Mouse (Mus musculus) limb, embryonic 14.5 days (tissue): Measurements from ENCODE around the gene Kat2b. TPM values are rescaled to one million over a fixed set of nuclear protein-coding genes. Genes with fewer than 3 reads are reported as not detected.
"Not testable (repeated sequence)": the region's sequence is repeated elsewhere in the genome, so short reads cannot be mapped to it uniquely, and the experiment has no call there.

Source experiments
- ATAC-seq: fragments of 200-750 bp; cut with Nextera tagmentation; 2 replicates; pipeline ENCODE4 v1.8.0; 2017; ENCODE audit warnings: low read depth, moderate number of reproducible peaks, moderate TSS enrichment; ENCODE audit not compliant: low FRiP score
- DNase-seq: peaks from one replicate; pipeline ENCODE4 v3.0.0-alpha.2; 2015; ENCODE audit warnings: low spot score
- H3K27ac ChIP-seq: fragments of 300-500 bp; sonication (generic); replicated peaks from 2 replicates; pipeline ENCODE4 v1.5.1; 2014; ENCODE audit warnings: low read depth, mild to moderate bottlenecking, low read length, moderate library complexity, mixed read lengths
- H3K27me3 ChIP-seq: fragments of 300-500 bp; sonication (generic); 2 replicates; pipeline ENCODE4 v1.6.1; 2014; ENCODE audit warnings: low read length, mixed read lengths; ENCODE audit not compliant: control insufficient read depth, insufficient read depth
- H3K36me3 ChIP-seq: fragments of 300-500 bp; sonication (generic); 2 replicates; pipeline ENCODE4 v1.6.1; 2014; ENCODE audit warnings: mild to moderate bottlenecking, low read length, moderate library complexity, mixed read lengths; ENCODE audit not compliant: control insufficient read depth, insufficient read depth
- H3K4me1 ChIP-seq: fragments of 300-500 bp; sonication (generic); 2 replicates; pipeline ENCODE4 v1.6.1; 2014; ENCODE audit warnings: antibody characterized with exemption, low read length, mixed read lengths; ENCODE audit not compliant: control insufficient read depth, insufficient read depth
- H3K4me2 ChIP-seq: fragments of 300-500 bp; sonication (generic); replicated peaks from 2 replicates; pipeline ENCODE4 v1.6.1; 2014; ENCODE audit warnings: low read depth, mild to moderate bottlenecking, low read length, moderate library complexity; ENCODE audit not compliant: severe bottlenecking
- H3K4me3 ChIP-seq: fragments of 300-500 bp; sonication (generic); replicated peaks from 2 replicates; pipeline ENCODE4 v1.5.1; 2014; ENCODE audit warnings: low read length
- H3K9ac ChIP-seq: fragments of 300-500 bp; sonication (generic); 2 replicates; pipeline ENCODE4 v1.6.1; 2014; ENCODE audit warnings: mild to moderate bottlenecking, low read depth, low read length, moderate library complexity; ENCODE audit not compliant: severe bottlenecking
- H3K9me3 ChIP-seq: fragments of 300-500 bp; sonication (generic); 2 replicates; pipeline ENCODE4 v1.6.1; 2016; ENCODE audit warnings: low read length; ENCODE audit not compliant: control insufficient read depth
- POLR2A ChIP-seq: fragments of 200-500 bp; IDR thresholded peaks from 2 replicates; pipeline ENCODE4 v1.8.0; 2012; ENCODE audit warnings: inconsistent platforms, mild to moderate bottlenecking, moderate library complexity, borderline replicate concordance; ENCODE audit not compliant: insufficient read depth, insufficient read length; ENCODE audit errors: extremely low read depth
- WGBS: fragments of 180-500 bp; shearing (Covaris S2); extraction: QIAGEN DNeasy Blood & Tissue Kit; methylation state at CpG from one replicate; pipeline ENCODE4 v1.1.7; 2014; 5-methylcytosine and 5-hydroxymethylcytosine counted together
- polyA plus RNA-seq, 2 experiments: library from polyadenylated mRNA; depleted of rRNA in 1 of 2; stranded (reverse) in 1 of 2; unstranded in 1 of 2; fragments of >200 nt; fragmentation: Nextera tagmentation in 1 of 2; extraction: Ambion mirVana in 1 of 2; gene quantifications; 2 replicates each; pipeline versions ENCODE4 v1.2.1 to v1.2.3; 2012 to 2014

Gene Kat2b
- polyA plus RNA-seq (2012; rRNA removed), result 7.5 and 10.0 TPM in 2 replicates
- 7.6 and 7.9 TPM in 2 replicates for polyA plus RNA-seq (2014; fragmentation: Nextera tagmentation; extraction: Ambion mirVana)

- H3K36me3 ChIP-seq, result no peaks in the 10 kb centered on the region
- DNase-seq (peak; percentile 49), ATAC-seq (peak; percentile 19; the same call in 1 of the 2 replicates)
- H3K9ac ChIP-seq, result peak within 1 kb of the TSS; percentile 93
- WGBS, result 3% methylated on average over 19 of the region's 20 CpGs
- H3K27me3 ChIP-seq, result no peaks in the 10 kb centered on the region
- peak within 1 kb of the TSS; percentile 90 for H3K27ac ChIP-seq
- TF ChIP-seq POLR2A, result no peak
- H3K4me1 ChIP-seq, result peaks cover 22% of the 10 kb centered on the region
- no peaks in the 10 kb centered on the region for H3K9me3 ChIP-seq
- peak within 1 kb of the TSS; percentile 79 for H3K4me2 ChIP-seq
- peak within 1 kb of the TSS; percentile 82 for H3K4me3 ChIP-seq
These were observed at the start of gene Kat2b for GRCm38 (mm10) chr17:53566161-53566918. TSS of gene Kat2b (plus strand) at chr17:53566861.

GRCm38 (mm10) chr17:53519364-53519763 is 47.3 kb upstream of the Kat2b start:
- no peak for DNase-seq
- TF ChIP-seq POLR2A, result no peak
- H3K9me3 ChIP-seq, result no peaks in the 10 kb centered on the region

GRCm38 (mm10) chr17:53520509-53520908 is 46.2 kb upstream of the Kat2b start:
- Histone ChIP-seq H3K9me3 (no peaks in the 10 kb centered on the region), H3K9ac (no peak overlapping the region), H3K27ac (no peak overlapping the region), H3K4me1 (peaks cover 6% of the 10 kb centered on the region; the same call in 1 of the 2 replicates), H3K36me3 (no peaks in the 10 kb centered on the region), H3K4me3 (no peak overlapping the region), H3K27me3 (no peaks in the 10 kb centered on the region), H3K4me2 (no peak overlapping the region)
- no peak for ATAC-seq
- DNase-seq, result no peak
- no peak for TF ChIP-seq POLR2A

More at GRCm38 (mm10) chr17:53519364-53519763, 47.3 kb upstream of the Kat2b start:
- H3K9ac ChIP-seq, result no peak overlapping the region
- H3K27ac ChIP-seq, result no peak overlapping the region
- no peak overlapping the region for H3K4me3 ChIP-seq
- H3K36me3 ChIP-seq, result no peaks in the 10 kb centered on the region
- no peak overlapping the region for H3K4me2 ChIP-seq
- ATAC-seq, result no peak
- no peaks in the 10 kb centered on the region for H3K27me3 ChIP-seq
- H3K4me1 ChIP-seq, result peaks cover 6% of the 10 kb centered on the region; the same call in 1 of the 2 replicates

- DNase-seq, result no peak
- H3K4me2 ChIP-seq, result no peak overlapping the region
- no peak overlapping the region for H3K27ac ChIP-seq
- no peak overlapping the region for H3K4me3 ChIP-seq
- no peaks in the 10 kb centered on the region for H3K9me3 ChIP-seq
- no peak overlapping the region for H3K9ac ChIP-seq
- 95% methylated on average over 2 of the region's 2 CpGs for WGBS
- no peak for ATAC-seq
- no peak for TF ChIP-seq POLR2A
- H3K27me3 ChIP-seq, result no peaks in the 10 kb centered on the region
- H3K4me1 ChIP-seq, result no peaks in the 10 kb centered on the region
- H3K36me3 ChIP-seq, result no peaks in the 10 kb centered on the region
These were observed 38.6 kb upstream of the Kat2b start for GRCm38 (mm10) chr17:53528034-53528433.

DNA sequence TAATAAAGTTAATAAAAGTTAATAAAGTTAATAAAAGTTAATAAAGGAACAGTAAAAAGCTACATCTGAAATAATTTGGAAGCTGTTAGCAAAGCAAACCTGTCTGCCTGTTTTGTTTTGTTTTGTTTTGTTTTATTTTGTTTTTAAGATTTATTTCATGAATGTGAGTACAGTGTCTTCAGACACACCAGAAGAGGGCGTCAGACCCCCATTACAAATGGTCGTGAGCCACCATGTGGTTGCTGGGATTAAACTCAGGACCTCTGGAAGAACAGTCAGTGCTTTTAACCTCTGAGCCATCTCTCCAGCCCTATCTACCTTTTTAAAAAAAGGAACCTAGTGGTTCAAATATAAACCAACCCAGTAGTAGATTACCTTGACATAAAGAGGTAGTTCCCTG is 35.5 kb upstream of the Kat2b start:
- TF ChIP-seq POLR2A, result no peak
- Histone ChIP-seq H3K4me2 (no peak overlapping the region), H3K36me3 (no peaks in the 10 kb centered on the region), H3K9ac (no peak overlapping the region), H3K4me3 (no peak overlapping the region), H3K27me3 (no peaks in the 10 kb centered on the region), H3K27ac (no peak overlapping the region), H3K4me1 (no peaks in the 10 kb centered on the region), H3K9me3 (no peaks in the 10 kb centered on the region)
- 57% methylated on average over 2 of the region's 2 CpGs for WGBS
- no peak for DNase-seq
- no peak for ATAC-seq

- Histone ChIP-seq H3K27me3 (no peaks in the 10 kb centered on the region), H3K4me2 (no peak overlapping the region), H3K9me3 (no peaks in the 10 kb centered on the region), H3K4me1 (no peaks in the 10 kb centered on the region), H3K36me3 (no peaks in the 10 kb centered on the region), H3K27ac (no peak overlapping the region), H3K4me3 (no peak overlapping the region), H3K9ac (no peak overlapping the region)
- 72% methylated on average over 2 of the region's 2 CpGs for WGBS
- ATAC-seq (no peak), DNase-seq (no peak)
- no peak for TF ChIP-seq POLR2A
These were observed 34.2 kb upstream of the Kat2b start for GRCm38 (mm10) chr17:53532425-53532824.

- DNase-seq, H3K27ac ChIP-seq, H3K27me3 ChIP-seq, H3K36me3 ChIP-seq, ATAC-seq, H3K4me1 ChIP-seq, H3K9me3 ChIP-seq, H3K4me2 ChIP-seq, H3K4me3 ChIP-seq, H3K9ac ChIP-seq: not testable (repeated sequence)
- WGBS, result 83% methylated on average over 2 of the region's 2 CpGs
These were observed 27.3 kb upstream of the Kat2b start, which contains the start of gene Pp2d1 for GRCm38 (mm10) chr17:53539351-53539750. TSS of gene Pp2d1 (minus strand) at chr17:53539451.
